Mouse (Mus musculus): ENCODE results near the gene Lrrtm4.

- TF ChIP-seq CTCF (IDR thresholded peaks at IDR 0.05; ENCODE audit: low read depth) (no peak), EP300 (IDR thresholded peaks at IDR 0.05; ENCODE audit: low read depth) (no peak)
Measured at GRCm38 (mm10) chr6:80440135-80440534, 421.5 kb downstream of the Lrrtm4 start.

Measured in heart, postnatal 0 days (tissue).